Mouse (Mus musculus) bone marrow, adult 2 months (tissue): Measurements from ENCODE around the gene Rnf157.

Source experiments
- CTCF ChIP-seq: fragments of 200-500 bp; IDR thresholded peaks from 2 replicates; pipeline ENCODE4 v1.5.1; 2011; ENCODE audit warnings: low read length, control low read depth; ENCODE audit not compliant: control insufficient read depth, insufficient read depth
- POLR2A ChIP-seq: fragments of 200-500 bp; IDR thresholded peaks from 2 replicates; pipeline ENCODE4 v1.6.1; 2011; ENCODE audit warnings: low read depth, mild to moderate bottlenecking, control low read depth, low read length, borderline replicate concordance; ENCODE audit not compliant: control insufficient read depth

DNA sequence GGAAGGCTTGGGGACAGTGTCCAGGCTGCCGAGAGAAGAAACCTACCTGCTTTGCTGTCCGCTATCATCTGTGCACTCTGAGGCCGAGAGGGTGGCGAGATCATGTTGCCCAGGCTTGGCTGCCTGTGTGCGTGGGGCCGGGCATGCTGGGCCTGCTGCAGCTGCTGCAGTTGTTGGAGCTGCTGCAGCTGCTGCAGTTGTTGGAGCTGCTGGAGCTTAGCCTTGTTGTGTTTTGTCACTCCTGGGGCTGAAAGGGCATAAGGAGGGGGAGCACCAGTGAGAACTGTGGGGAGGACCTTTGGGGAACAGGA lies 30.0 kb upstream of the Rnf157 start:
- no peak for TF ChIP-seq POLR2A
- TF ChIP-seq CTCF: no peak
